Mouse (Mus musculus) T-helper 2 cell (primary cell): Measurements from ENCODE around the gene Pld5.
"Not testable (repeated sequence)": the region's sequence is repeated elsewhere in the genome, so short reads cannot be mapped to it uniquely, and the experiment has no call there.

Source experiments
- in situ Hi-C: fragments of 300-600 bp; cut with MboI, MseI; formaldehyde crosslinking; loops from one replicate; pipeline ENCODE4 v1.15.1; 2025; ENCODE audit warnings: high pct_unique_total_duplicates

Gene Pld5

GRCm38 (mm10) chr1:176043056-176043455, 232.1 kb downstream of the Pld5 start:
- in situ Hi-C loops = no loop called here

- in situ Hi-C loops = no loop called here
Measured at GRCm38 (mm10) chr1:176039923-176040322, 235.2 kb downstream of the Pld5 start.

GRCm38 (mm10) chr1:176036028-176036427, 239.1 kb downstream of the Pld5 start:
- in situ Hi-C loops = no loop called here

GRCm38 (mm10) chr1:176034699-176035098, 240.4 kb downstream of the Pld5 start:
- in situ Hi-C loops = no loop called here

- in situ Hi-C loops = no loop called here
Measured at GRCm38 (mm10) chr1:176033698-176034097, 241.4 kb downstream of the Pld5 start.

- in situ Hi-C loops = no loop called here
Measured at GRCm38 (mm10) chr1:176029063-176029462, 246.0 kb downstream of the Pld5 start.

GRCm38 (mm10) chr1:176028397-176028796, 246.7 kb downstream of the Pld5 start:
- in situ Hi-C loops = no loop called here

- in situ Hi-C loops = no loop called here
Measured at GRCm38 (mm10) chr1:176024501-176024900, 250.6 kb downstream of the Pld5 start.

GRCm38 (mm10) chr1:176018523-176018922, 256.6 kb downstream of the Pld5 start:
- in situ Hi-C loops = no loop called here

GRCm38 (mm10) chr1:176016076-176016475, 259.0 kb downstream of the Pld5 start:
- in situ Hi-C loops = no loop called here

GRCm38 (mm10) chr1:176013497-176014268, 261.4 kb downstream of the Pld5 start:
- in situ Hi-C loops = no loop called here

- in situ Hi-C loops = no loop called here
Measured at GRCm38 (mm10) chr1:176011535-176011934, 263.6 kb downstream of the Pld5 start.

GRCm38 (mm10) chr1:176011072-176011471, 264.0 kb downstream of the Pld5 start:
- in situ Hi-C loops = no loop called here

GRCm38 (mm10) chr1:176008411-176008810, 266.7 kb downstream of the Pld5 start:
- in situ Hi-C loops = no loop called here

GRCm38 (mm10) chr1:176000599-176000998, 274.5 kb downstream of the Pld5 start:
- in situ Hi-C loops = no loop called here

GRCm38 (mm10) chr1:175997076-175997651, 277.9 kb downstream of the Pld5 start:
- in situ Hi-C loops = no loop called here

GRCm38 (mm10) chr1:175988912-175989311, 286.2 kb downstream of the Pld5 start:
- in situ Hi-C loops = no loop called here

GRCm38 (mm10) chr1:175988448-175988847, 286.7 kb downstream of the Pld5 start:
- in situ Hi-C loops = no loop called here

- in situ Hi-C loops = not testable (repeated sequence)
Measured at GRCm38 (mm10) chr1:175979014-175979413, 296.1 kb downstream of the Pld5 start, which contains the start of gene Rbm8a2. TSS of gene Rbm8a2 (minus strand) at chr1:175979114.

GRCm38 (mm10) chr1:175970710-175971109, 304.4 kb downstream of the Pld5 start:
- in situ Hi-C loops = no loop called here

- in situ Hi-C loops = no loop called here
Measured at GRCm38 (mm10) chr1:175967004-175967745, 307.9 kb downstream of the Pld5 start.

- in situ Hi-C loops = no loop called here
Measured at GRCm38 (mm10) chr1:175961786-175962185, 313.3 kb downstream of the Pld5 start.
